Mouse (Mus musculus): ENCODE data around the gene St8sia6. TPM values are rescaled to one million over a fixed set of nuclear protein-coding genes. Genes with fewer than 3 reads are reported as not detected.

The St8sia6 gene
- total RNA-seq (2014; fragmentation: Nextera tagmentation): 0.38 and 1.9 TPM in 2 replicates
- total RNA-seq (2017): 1.1 and 2.8 TPM in 2 replicates

DNA sequence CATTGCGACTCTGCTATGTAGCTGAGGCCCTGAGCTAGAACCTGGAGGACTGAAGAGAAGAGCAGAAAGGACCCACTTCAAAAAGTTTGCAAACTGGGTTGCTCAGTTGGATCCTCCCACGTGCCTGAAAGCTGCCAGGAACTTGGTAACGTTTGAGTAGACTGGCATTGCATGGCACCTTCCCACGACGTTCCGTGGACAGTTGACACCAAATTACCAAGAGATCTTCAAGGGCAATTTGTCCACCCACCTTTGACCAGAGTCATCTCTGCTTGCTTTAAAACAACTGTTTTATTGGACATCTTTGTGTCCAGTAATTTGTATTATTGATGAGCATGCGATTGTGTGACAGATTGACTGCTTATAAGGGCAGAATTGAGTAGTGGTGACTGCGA is at the start of gene St8sia6:
Gene St8sia6, minus strand, starts transcription at position 96 of the 395 bp plus-strand sequence.
- ATAC-seq (replicated peaks; ENCODE audit: poor library complexity, severe bottlenecking): no peak

DNA sequence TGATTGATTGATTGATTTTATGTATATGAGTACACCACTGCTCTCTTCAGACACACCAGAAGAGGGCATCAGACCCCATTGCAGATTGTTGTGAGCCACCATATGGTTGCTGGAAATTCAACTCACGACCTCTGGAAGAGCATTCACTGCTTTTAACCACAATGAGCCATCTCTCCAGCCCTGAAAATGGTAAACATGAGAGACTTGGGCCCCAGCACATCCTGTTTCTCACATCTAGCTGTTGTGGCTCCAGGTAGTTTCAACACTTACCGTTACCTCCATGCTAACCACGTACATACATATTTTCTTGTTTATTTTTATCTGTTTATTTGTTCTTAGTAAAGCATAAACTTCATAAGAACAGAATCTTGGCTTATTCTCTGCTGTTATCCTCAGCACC is 42.4 kb upstream of the St8sia6 start:
- ATAC-seq (replicated peaks; ENCODE audit: poor library complexity, severe bottlenecking): no peak

DNA sequence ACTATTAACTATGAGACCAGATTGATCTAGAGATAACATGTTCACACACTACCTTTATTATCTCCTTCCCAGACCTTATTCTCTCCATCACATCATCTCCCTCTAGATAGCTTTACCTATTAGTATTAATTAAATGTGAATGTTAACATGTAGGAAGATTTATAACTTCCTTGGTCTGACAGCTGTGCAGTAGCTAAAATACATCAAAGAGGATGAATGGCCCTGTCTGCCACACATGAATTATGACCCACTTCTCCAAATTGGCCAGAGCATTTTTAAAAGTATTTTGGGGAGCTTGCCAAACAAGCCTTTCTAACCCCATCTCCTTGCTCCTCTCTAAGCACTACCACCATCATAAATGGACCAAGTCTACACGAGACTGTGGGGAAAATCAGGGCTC is 41.1 kb upstream of the St8sia6 start:
- ATAC-seq (replicated peaks; ENCODE audit: poor library complexity, severe bottlenecking): no peak

DNA sequence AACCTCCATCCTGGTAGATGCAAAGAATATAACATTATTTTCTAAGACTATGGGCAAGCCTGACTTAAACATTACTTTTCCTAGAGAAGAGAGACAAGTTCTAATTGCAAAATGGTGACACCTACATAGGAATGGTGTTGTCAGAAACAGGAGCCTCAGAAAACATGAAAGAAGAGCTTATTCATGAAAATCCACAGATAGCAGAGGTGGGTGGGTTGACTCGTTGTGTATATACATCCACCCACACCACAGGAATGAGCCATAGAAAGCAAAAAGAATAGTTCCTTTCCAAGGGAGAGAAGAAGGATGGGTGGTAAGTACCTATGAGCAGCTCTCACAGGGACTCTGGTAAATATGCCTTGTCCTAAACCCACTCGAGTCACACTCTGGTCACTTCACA is 22.8 kb upstream of the St8sia6 start:
- no peak for ATAC-seq (replicated peaks; ENCODE audit: poor library complexity, severe bottlenecking)

DNA sequence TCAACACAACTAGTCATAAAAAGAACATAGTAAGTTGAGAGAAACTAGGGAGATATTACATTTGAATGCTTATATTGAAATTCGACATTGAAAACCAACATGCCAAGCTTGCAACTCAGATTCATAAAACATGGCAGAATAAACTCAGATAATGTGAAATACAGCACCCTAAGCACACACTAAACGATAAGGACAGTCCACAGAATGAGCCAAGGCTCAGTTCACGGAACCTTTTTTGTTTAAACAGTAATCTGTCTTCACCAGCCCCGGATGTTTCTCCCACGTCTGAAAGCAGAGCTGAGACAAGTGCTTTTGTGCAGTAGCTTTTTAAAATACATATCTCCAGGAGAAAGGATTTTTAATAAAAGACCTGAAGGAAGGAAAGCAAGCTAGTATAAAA is 14.7 kb upstream of the St8sia6 start:
- no peak for ATAC-seq (replicated peaks; ENCODE audit: poor library complexity, severe bottlenecking)

DNA sequence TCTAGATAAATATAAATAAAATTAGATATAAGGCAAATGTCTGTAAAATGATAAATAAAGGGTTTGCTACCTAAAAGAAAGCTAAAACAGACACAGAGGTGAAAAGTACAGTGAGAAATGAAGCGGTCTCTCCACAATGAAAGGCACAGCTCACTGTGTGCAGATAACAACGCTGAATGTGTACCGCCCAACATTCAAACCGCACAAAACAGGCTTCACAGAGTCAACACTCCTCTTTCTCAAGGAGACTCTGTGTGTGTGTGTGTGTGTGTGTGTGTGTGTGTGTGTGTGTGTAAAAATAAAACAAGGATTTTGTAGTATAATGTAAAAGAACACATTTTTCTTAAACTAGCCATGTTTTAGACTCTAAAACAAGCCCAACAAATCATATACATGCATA is 14.1 kb upstream of the St8sia6 start:
- no peak for ATAC-seq (replicated peaks; ENCODE audit: poor library complexity, severe bottlenecking)

DNA sequence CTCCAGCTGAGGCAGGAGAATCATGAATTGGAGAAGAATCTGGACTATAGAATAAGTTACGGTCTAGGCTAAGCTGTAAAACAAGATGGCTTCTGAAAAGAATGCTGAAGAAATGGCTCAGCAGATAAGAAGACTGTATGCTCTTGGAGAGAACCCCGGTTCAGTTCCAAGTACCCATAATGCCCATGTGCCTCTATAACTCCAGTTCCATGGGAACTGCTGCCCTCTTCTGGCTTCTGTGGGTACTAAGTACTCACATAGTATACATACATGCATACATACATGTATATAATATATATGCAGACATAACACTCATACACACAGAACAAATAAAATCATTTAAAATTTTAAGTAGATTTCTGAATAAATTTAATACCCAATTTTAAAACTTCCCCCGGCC is 12.3 kb upstream of the St8sia6 start:
- ATAC-seq (replicated peaks; ENCODE audit: poor library complexity, severe bottlenecking): peak; percentile 56; the same call in 1 of the 2 replicates

DNA sequence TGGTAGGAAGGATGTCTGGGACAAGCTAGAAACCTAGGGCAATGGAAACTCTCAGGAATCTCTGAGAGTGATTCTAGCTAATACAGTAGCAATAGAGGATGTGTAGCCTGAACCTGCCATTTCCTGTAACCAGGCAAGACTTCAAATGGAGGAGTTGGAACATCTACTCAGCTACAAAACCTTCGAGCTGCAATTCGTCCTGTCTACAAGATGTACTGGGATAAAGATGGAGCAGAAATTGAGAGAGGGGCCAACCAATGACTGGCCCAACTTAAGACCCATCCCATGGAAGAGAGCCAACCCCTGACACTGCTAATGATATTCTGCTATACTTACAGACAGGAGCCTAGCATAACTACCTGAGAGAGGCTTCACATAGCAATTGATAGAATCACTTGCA is 6.8 kb upstream of the St8sia6 start:
- ATAC-seq (replicated peaks; ENCODE audit: poor library complexity, severe bottlenecking): no peak

DNA sequence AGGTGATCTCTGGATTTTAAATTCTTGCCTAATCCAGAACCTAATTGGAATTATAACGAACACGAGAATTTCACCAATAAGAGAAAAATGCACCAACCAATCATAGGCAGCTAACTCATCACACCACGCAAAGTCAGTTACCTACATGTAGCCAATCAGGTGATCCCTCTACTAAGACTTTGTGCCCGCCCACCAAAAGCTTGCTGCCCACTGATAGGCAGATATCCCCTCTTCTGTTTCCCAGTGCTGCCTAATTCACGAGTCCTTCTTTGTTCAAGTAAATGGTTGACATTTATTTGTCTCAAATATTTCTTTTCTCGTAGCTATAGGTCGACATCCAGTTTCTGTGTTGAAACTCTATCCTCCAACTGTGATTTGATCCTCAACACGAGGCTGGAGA is 582 bp upstream of the St8sia6 start:
- no peak for ATAC-seq (replicated peaks; ENCODE audit: poor library complexity, severe bottlenecking)

DNA sequence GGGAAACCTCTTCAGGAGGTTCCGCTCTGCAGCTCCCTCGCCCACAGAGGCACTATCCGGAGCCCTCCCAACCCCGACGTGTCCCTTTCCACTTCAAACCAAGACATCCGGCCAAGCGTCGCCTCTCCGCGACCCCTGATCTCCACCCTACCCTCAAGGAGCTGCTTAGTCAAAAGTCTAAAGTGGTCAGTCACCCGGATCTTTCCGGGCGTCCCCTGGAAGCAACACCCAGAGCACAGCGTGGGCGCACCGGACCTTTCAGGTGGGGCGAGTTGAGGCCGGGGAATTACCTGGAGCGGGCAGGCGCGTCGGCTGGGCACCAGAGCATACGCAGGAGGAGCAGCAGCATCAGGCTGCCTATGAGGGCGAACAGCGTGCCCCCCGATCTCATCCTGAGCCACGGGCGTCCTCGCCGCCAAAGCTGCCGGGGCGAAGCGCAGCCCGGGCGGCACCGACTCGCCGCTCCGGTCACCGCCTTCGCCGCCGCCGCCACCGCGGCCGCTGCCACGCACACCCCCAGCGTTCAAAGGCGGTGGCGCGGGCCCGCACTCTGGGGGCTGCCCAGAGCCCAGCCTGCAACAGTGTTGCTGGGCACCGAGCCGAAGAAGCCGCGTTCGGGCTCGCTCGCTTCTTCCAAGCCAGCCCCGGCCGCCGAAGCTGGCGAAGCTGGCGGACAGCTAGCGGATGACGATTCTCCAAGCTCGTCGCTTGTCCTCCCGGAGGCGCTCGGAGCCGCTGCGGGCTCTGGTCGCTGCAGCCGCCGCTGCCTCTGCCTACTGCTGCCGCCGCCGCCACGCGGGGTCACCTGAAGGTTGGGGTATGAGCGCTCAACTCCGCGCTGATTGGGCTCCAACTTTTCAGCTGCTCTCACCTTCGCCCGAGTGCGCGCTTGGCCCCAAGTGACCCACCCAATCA is 553 bp downstream of the St8sia6 start:
- peak; percentile 44 for ATAC-seq (replicated peaks; ENCODE audit: poor library complexity, severe bottlenecking)

DNA sequence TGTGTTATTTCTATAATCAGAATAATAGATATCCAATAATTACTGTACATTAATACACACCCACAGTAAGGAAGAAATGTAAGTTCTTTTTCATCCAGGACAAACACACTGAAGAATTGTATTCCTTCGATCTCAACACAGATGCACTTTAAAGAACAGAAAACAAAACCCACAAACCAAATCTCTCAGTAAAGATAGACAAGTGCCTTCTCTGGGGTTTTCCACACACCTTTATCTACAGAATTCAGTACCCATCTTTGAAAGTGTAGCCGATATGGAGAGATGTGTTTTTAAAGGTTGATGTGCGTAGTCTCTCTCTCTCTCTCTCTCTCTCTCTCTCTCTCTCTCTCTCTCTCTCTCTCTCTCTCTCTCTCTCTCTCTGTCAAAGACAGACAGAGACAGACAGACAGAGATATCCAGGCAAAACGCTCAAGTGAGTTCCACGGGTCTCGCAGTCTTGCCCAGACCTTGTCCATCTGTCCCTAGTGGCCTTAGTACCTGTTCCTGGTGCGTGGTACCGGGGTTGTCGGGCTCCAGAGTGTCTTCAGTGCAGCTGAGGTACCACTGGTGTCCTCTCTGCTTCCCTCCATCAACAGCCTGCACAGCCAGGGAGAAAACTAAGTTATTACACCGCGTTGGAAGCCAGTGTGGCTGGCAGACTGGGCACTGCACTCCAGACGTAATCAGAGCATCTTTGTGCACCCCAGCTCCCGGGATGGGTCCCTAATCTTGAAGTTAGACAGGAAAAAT is 1.4 kb downstream of the St8sia6 start:
- no peak for ATAC-seq (replicated peaks; ENCODE audit: poor library complexity, severe bottlenecking)

DNA sequence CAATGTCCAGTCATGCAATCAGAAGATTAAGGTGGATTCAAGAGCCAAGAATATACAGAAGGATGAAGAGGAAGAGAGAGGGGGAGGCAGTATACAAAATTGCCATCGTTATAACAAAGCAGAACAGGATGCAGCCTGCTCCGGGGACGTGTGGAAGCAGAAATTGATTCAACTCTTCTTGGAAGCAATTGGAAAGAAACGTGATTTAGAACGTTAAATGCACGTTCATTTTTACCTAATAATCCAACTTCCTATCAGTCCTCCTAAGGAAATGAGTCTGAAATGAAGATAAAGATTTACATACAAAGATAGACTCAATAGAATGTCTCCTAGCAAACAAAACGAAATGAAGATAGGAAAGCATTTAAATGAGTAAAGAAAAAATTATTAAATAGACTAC is 2.3 kb downstream of the St8sia6 start:
- no peak for ATAC-seq (replicated peaks; ENCODE audit: poor library complexity, severe bottlenecking)

DNA sequence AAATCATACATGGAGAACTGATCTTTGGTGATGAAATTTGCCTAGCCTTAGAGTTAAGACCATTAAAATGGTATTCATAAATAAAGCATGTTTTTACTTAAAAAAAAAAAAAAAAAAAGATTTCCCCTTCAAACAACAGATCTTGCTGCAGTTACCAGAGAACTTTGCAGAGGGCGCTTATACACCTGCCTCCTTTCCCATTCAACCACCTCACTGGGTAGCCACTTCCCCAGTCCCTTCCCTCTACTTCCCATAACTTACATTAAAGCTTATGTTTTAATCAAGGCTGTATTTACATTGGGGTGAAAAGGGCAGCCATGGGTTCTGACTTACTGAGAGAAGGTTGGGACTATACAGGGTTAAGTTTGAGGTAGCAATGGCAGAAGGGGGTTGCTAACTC is 4.5 kb downstream of the St8sia6 start:
- no peak for ATAC-seq (replicated peaks; ENCODE audit: poor library complexity, severe bottlenecking)

DNA sequence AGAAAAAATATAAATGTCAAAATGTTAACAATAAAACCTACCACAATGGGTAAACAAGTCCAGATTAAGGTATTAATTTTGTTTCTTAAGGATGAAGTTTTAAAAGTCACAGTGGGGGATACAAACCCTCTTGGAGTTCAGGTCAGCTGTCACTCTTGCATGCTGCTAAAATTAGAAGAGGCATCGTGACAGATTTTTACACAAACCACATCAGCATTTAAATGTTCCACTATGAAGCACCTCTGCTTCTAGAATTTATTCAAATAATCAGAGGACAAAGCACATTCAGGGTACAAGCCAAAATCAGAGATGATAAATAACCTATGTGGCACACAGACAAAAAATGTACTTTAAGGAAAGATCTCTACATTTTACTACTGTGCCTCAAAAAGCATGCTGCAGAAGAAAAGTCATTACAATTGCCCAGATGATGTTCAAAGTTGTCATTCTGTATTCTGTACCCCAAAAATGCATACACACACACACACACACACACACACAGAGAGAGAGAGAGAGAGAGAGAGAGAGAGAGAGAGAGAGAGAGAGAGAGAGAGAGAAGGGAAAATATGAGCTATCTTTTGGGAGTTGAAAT is 7.2 kb downstream of the St8sia6 start:
- ATAC-seq (replicated peaks; ENCODE audit: poor library complexity, severe bottlenecking): no peak

DNA sequence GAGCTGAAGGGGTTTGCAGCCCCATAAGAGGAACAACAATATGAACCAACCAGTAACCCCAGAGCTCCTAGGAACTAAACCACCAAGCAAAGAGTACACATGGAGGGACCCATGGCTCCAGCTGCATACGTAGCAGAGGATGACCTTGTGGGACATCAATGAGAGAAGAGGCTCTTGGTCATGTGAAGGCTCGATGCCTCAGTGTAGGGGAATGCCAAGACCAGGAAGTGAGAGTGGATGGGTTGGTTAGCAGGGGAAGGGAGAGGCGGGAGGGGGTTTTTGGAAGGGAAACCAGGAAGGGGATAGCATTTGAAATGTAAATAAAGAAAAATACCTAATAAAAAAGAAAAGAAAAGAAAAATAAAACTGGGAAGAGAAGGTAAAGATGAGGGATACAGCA is 7.9 kb downstream of the St8sia6 start:
- peak; percentile 38 for ATAC-seq (replicated peaks; ENCODE audit: poor library complexity, severe bottlenecking)

DNA sequence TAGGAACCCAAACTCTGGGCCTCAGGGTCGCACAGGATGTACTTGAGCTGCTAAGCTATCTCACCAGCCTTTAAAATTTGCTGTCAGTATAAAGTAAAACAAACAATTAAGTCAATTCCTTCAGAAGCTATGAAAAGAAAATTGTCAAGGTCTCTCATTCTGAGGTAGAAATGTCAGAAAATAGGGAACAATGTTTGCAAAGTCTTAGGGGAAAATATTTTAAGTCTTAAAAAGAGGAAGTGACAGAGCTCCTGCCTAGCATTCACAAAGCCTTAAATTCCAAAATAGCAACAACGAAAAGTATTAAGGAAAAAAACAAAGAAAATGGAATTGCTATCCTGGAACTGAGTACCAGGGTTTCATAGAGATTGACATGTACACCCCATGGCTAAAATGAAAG is 8.6 kb downstream of the St8sia6 start:
- ATAC-seq (replicated peaks; ENCODE audit: poor library complexity, severe bottlenecking): peak; percentile 53

DNA sequence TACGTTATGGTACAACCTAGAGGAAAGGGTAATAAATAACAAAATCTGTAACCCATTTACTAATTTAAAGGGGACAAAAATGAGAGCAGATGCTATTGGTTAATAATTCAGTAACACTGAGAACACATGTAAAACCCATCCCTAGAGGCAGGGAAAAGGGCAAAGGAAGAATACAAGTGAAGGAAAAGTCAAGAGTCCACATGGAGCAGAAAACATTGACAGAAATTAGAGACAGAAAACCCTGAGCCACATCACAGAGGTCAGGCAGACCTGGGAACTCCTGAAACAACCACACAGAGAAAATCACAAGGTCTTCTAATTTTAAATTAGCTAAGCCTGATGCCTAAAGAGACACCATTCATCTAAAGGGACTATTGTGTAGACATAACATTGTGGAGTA is 9.4 kb downstream of the St8sia6 start:
- ATAC-seq (replicated peaks; ENCODE audit: poor library complexity, severe bottlenecking): no peak

DNA sequence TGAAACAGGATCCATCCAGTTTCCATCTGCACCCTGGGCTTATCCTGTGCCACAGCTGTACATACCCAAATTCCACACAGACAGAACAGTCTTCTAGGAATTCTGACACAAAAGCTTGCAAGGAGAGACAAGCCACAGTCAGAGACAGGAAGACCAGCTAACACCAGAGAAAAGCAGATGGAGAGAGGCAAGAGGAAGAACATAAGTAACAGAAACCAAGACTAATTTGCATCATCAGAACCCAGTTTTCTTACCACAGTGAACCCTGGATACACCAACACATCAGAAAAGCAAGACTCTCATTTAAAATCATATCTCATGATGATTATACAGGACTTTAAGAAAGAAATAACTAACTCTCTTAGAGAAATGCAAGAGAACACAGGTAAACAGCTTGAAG is 16.8 kb downstream of the St8sia6 start:
- ATAC-seq (replicated peaks; ENCODE audit: poor library complexity, severe bottlenecking): no peak

DNA sequence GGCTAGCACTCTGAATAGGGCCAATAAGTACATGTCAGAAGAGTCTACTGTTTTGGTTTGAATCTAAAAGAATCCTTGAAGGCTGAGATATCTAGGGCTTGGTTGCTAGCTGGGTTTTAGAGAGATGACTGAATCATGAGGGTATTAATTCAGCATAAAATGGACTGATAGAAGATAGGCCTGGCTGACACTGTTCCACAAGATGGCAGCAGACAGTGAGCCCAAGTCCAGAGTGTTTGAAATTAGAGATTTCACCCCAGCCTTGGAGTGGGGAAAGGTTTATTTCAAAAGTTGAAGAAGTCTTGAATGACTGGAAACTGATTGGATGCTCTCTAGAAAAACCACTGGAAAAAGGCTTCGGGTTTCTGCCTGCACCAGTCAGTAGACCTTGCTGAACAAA is 17.4 kb downstream of the St8sia6 start:
- ATAC-seq (replicated peaks; ENCODE audit: poor library complexity, severe bottlenecking): no peak

DNA sequence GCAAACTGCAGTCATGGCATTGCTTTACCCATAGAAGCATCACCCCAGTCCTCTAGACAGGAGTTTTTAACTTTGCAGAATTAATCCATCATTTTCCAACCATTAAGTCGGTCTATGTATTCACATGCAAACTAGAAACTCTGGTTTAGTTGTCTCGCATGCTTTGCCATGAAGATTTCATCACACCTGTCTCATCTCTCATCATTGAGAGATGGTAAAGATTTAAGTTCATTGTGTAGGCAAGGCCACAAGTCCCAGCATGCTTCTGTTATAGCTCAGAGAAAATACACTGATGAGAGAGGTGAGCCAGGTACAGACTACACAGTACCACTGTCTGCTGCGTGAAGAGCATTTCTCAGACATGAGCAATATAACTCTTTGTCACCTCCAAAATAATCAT is 18.8 kb downstream of the St8sia6 start:
- no peak for ATAC-seq (replicated peaks; ENCODE audit: poor library complexity, severe bottlenecking)

DNA sequence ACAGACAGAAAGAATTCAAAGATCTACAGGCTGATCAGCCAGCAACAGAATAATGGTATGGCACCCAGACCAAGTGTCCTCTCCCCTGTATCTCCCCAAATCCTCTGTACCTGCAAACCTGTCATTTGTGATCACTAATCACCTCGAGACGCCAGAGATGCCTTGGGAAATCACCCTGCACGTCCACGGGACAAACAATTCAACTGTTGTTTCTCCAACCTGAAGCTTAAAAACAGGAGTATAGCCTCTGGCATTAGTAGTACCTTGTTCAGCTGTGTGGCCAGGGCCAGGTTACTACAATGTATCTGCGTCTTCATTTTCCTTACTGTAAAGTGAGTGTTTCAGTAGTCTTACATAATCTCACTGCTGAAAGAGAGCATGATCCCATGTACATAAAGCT is 25.3 kb downstream of the St8sia6 start:
- ATAC-seq (replicated peaks; ENCODE audit: poor library complexity, severe bottlenecking): no peak

Data from granulocyte monocyte progenitor cell, adult 5-6 weeks (primary cell).